Mouse (Mus musculus) megakaryocyte-erythroid progenitor cell, adult 5 weeks (primary cell): Measurements from ENCODE around the gene Dhps. TPM values are rescaled to one million over a fixed set of nuclear protein-coding genes. Genes with fewer than 3 reads are reported as not detected.

ENCODE experiments used
- polyA plus RNA-seq: library from polyadenylated mRNA; stranded (reverse); fragments of >175 nt; gene quantifications from 2 replicates; pipeline ENCODE4 v1.2.3, GENCODE M21; 2012

Gene Dhps
- polyA plus RNA-seq: 45.6 and 47.8 TPM in 2 replicates

GRCm38 (mm10) chr8:85071514-85072281, at the start of gene Dhps:
Gene Dhps, plus strand, starts transcription at chr8:85071757.

GRCm38 (mm10) chr8:85025098-85025932, 46.2 kb upstream of the Dhps start, which contains the start of gene Asna1:
Gene Asna1, minus strand, starts transcription at chr8:85025281.

GRCm38 (mm10) chr8:85026670-85027515, 44.7 kb upstream of the Dhps start, which contains the start of gene Trir:
Gene Trir, plus strand, starts transcription at chr8:85026823.

GRCm38 (mm10) chr8:85036718-85037365, 34.7 kb upstream of the Dhps start, which contains the start of gene Tnpo2:
Gene Tnpo2, plus strand, starts transcription at chr8:85036915.

GRCm38 (mm10) chr8:85059879-85060616, 11.5 kb upstream of the Dhps start, which contains the start of gene Fbxw9:
Gene Fbxw9, plus strand, starts transcription at chr8:85060055.

GRCm38 (mm10) chr8:85067982-85068381, 3.6 kb upstream of the Dhps start, which contains the start of gene Gm5741:
Gene Gm5741, minus strand, starts transcription at chr8:85067982.

GRCm38 (mm10) chr8:85080532-85081215, 9.1 kb downstream of the Dhps start, which contains the start of gene Wdr83os:
Gene Wdr83os, plus strand, starts transcription at chr8:85080740.

GRCm38 (mm10) chr8:85081216-85081555, 9.6 kb downstream of the Dhps start, which contains the start of gene Wdr83:
Gene Wdr83, minus strand, starts transcription at chr8:85081306.

GRCm38 (mm10) chr8:85083108-85083813, 11.7 kb downstream of the Dhps start, which contains the start of gene Man2b1:
Gene Man2b1, plus strand, starts transcription at chr8:85083270.

GRCm38 (mm10) chr8:85122995-85123394, 51.4 kb downstream of the Dhps start, which contains the start of gene Zfp791:
Gene Zfp791, minus strand, starts transcription at chr8:85123095.

Other genes starting within 250 kb of the Dhps start
- 2.3 and 2.4 TPM in 2 replicates for gene Dand5, start 248.9 kb upstream of the Dhps start, polyA plus RNA-seq
- gene Gadd45gip1, start 240.2 kb upstream of the Dhps start, polyA plus RNA-seq: 136 and 145 TPM in 2 replicates
- gene Rad23a, start 231.1 kb upstream of the Dhps start, polyA plus RNA-seq: 315 and 332 TPM in 2 replicates
- 878 and 1,229 TPM in 2 replicates for gene Calr, start 224.8 kb upstream of the Dhps start, polyA plus RNA-seq
- 121 and 135 TPM in 2 replicates for gene Farsa, start 214.8 kb upstream of the Dhps start, polyA plus RNA-seq
- gene Syce2, start 199.6 kb upstream of the Dhps start, polyA plus RNA-seq: 155 and 182 TPM in 2 replicates
- gene Gcdh, start 177.8 kb upstream of the Dhps start, polyA plus RNA-seq: 52.8 and 57.4 TPM in 2 replicates
- 122 and 124 TPM in 2 replicates for gene Klf1, start 169.8 kb upstream of the Dhps start, polyA plus RNA-seq
- gene Dnase2a, start 163.2 kb upstream of the Dhps start, polyA plus RNA-seq: 34.2 and 54.0 TPM in 2 replicates
- gene Mast1, start 134.4 kb upstream of the Dhps start, polyA plus RNA-seq: 0.03 and 0.19 TPM in 2 replicates
- gene Rtbdn, start 124.8 kb upstream of the Dhps start, polyA plus RNA-seq: not detected in 2 replicates
- not detected in 2 replicates for gene Gm49661, start 102.3 kb upstream of the Dhps start, polyA plus RNA-seq
- 79.0 and 82.7 TPM in 2 replicates for gene Prdx2, start 102.2 kb upstream of the Dhps start, polyA plus RNA-seq
- gene Rnaseh2a, start 102.0 kb upstream of the Dhps start, polyA plus RNA-seq: 323 and 329 TPM in 2 replicates
- gene Junb, start 93.0 kb upstream of the Dhps start, polyA plus RNA-seq: 1,314 and 1,326 TPM in 2 replicates
- 22.8 and 26.7 TPM in 2 replicates for gene Hook2, start 81.2 kb upstream of the Dhps start, polyA plus RNA-seq
- 0.02 TPM in 1 of 2 replicates, not detected in the other for gene Best2, start 57.2 kb upstream of the Dhps start, polyA plus RNA-seq
- 87.9 and 91.1 TPM in 2 replicates for gene Asna1, start 46.5 kb upstream of the Dhps start, polyA plus RNA-seq
- 350 and 408 TPM in 2 replicates for gene Trir, start 44.9 kb upstream of the Dhps start, polyA plus RNA-seq
- 11.7 and 13.9 TPM in 2 replicates for gene Tnpo2, start 34.8 kb upstream of the Dhps start, polyA plus RNA-seq
- gene Fbxw9, start 11.7 kb upstream of the Dhps start, polyA plus RNA-seq: 19.4 and 20.4 TPM in 2 replicates
- gene Gm5741, start 3.8 kb upstream of the Dhps start, polyA plus RNA-seq: 0.30 and 0.79 TPM in 2 replicates
- 15.9 and 19.7 TPM in 2 replicates for gene Wdr83os, start 9.0 kb downstream of the Dhps start, polyA plus RNA-seq
- 28.6 and 36.6 TPM in 2 replicates for gene Wdr83, start 9.5 kb downstream of the Dhps start, polyA plus RNA-seq
- gene Man2b1, start 11.5 kb downstream of the Dhps start, polyA plus RNA-seq: 34.4 and 41.1 TPM in 2 replicates
- not detected in 2 replicates for gene Zfp791, start 51.3 kb downstream of the Dhps start, polyA plus RNA-seq
- not detected in 2 replicates for gene Cks1brt, start 80.2 kb downstream of the Dhps start, polyA plus RNA-seq
- gene Olfr371, start 154.2 kb downstream of the Dhps start, polyA plus RNA-seq: not detected in 2 replicates
- gene Orc6, start 227.9 kb downstream of the Dhps start, polyA plus RNA-seq: 24.5 and 26.9 TPM in 2 replicates
- 3.2 and 3.8 TPM in 2 replicates for gene Vps35, start 228.0 kb downstream of the Dhps start, polyA plus RNA-seq